Mouse (Mus musculus) spleen, adult 2 months (tissue): Measurements from ENCODE around the gene Hist1h3d.

Source experiments
- CTCF ChIP-seq: fragments of 200-500 bp; IDR thresholded peaks from 2 replicates; pipeline ENCODE4 v1.5.1; 2011; ENCODE audit warnings: mild to moderate bottlenecking, inconsistent platforms; ENCODE audit not compliant: insufficient read depth, insufficient read length, insufficient replicate concordance; ENCODE audit errors: extremely low read depth
- POLR2A ChIP-seq: fragments of 200-500 bp; IDR thresholded peaks from 2 replicates; pipeline ENCODE4 v1.6.1; 2011; ENCODE audit warnings: low read depth, low read length, inconsistent platforms

- peak; percentile 96 for TF ChIP-seq POLR2A
- TF ChIP-seq CTCF: no peak
Observed at GRCm38 (mm10) chr13:23543965-23544786, 31.4 kb upstream of the Hist1h3d start, which contains the start of gene Hist1h3f.
